Mouse (Mus musculus): ENCODE data around the gene Stxbp1. TPM values are rescaled to one million over a fixed set of nuclear protein-coding genes. Genes with fewer than 3 reads are reported as not detected.
"Not testable (repeated sequence)": the region's sequence is repeated elsewhere in the genome, so short reads cannot be mapped to it uniquely, and the experiment has no call there.

Stxbp1 gene
- polyA plus RNA-seq, 1 experiment from 2014 or later, result 2.3 TPM

DNA sequence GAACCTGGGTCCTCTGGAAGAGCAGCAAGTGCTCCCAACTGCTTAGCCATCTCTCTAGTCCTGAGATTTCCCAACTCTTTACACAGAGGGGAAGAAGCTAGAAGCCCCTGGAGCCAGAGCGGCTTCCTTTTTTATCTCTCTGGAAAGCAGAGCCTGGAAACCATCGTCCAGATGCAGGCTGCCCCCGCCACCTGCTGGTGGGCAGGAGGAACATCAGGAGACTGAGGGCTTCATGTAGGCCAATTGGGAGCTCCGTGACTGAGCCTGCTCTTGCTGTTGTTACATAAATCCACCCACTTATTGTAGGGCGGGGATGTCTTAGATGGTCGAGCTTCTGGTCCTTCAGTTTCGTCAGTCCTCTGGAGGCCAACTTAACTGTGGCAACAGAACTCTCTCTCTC lies 10.5 kb upstream of the Stxbp1 start:
- Histone ChIP-seq H3K27ac (ENCODE audit: low read depth) (no peak overlapping the region), H3K4me2 (ENCODE audit: low read depth, low read length) (no peak overlapping the region), H3K9ac (replicated peaks) (no peak overlapping the region), H3K4me3 (ENCODE audit: low read depth, low read length) (no peak overlapping the region), H3K27me3 (ENCODE audit: insufficient read depth, low read length) (no peaks in the 10 kb centered on the region), H3K36me3 (replicated peaks; ENCODE audit: insufficient read depth, low read length) (no peaks in the 10 kb centered on the region), H3K9me3 (ENCODE audit: low read length) (no peaks in the 10 kb centered on the region), H3K4me1 (ENCODE audit: insufficient read depth) (no peaks in the 10 kb centered on the region)
- DNase-seq (peak; percentile 85), ATAC-seq (peak; percentile 67)
- TF ChIP-seq CTCF (IDR thresholded peaks at IDR 0.05; ENCODE audit: low read depth) (peak; percentile 96), EP300 (IDR thresholded peaks at IDR 0.05; ENCODE audit: low read depth) (no peak)
- WGBS (ENCODE audit: insufficient replicate concordance), result under 1% methylated on average over 7 of the region's 7 CpGs

DNA sequence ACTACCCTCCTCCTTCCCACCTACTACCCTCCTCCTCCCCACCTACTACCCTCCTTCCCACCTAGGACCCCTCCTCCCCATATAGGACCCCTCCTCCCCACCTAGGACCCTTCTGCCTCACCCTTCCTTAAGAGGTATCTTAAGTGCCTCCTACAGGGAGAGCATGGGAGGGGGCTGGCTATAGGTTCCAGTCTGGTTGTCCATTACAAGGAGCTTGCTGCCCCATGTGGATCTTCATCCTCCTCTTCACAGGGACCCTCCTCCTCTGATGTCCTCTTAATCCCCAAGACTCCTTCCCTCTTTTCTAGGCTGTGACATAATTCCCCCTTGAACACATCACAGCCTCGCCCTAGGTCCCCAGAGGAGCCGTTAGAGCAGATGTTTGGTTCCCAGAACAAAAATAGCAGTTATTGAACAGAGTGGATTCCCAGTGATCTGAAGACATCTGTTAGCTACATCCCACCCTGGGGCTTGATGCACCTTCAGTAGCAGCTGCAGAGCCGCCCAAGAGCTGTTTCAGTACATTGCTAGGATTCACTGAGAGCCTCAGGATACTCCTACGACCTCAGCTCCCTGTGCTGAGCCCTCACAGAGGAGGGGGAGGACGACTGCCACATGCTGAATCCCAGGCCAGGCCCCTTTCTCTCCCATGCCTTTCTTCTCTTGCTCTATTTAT lies 8.9 kb upstream of the Stxbp1 start:
- TF ChIP-seq EP300 (IDR thresholded peaks at IDR 0.05; ENCODE audit: low read depth) (no peak), CTCF (IDR thresholded peaks at IDR 0.05; ENCODE audit: low read depth) (no peak)
- 58% methylated on average over 4 of the region's 5 CpGs for WGBS (ENCODE audit: insufficient replicate concordance)
- ATAC-seq, result no peak

DNA sequence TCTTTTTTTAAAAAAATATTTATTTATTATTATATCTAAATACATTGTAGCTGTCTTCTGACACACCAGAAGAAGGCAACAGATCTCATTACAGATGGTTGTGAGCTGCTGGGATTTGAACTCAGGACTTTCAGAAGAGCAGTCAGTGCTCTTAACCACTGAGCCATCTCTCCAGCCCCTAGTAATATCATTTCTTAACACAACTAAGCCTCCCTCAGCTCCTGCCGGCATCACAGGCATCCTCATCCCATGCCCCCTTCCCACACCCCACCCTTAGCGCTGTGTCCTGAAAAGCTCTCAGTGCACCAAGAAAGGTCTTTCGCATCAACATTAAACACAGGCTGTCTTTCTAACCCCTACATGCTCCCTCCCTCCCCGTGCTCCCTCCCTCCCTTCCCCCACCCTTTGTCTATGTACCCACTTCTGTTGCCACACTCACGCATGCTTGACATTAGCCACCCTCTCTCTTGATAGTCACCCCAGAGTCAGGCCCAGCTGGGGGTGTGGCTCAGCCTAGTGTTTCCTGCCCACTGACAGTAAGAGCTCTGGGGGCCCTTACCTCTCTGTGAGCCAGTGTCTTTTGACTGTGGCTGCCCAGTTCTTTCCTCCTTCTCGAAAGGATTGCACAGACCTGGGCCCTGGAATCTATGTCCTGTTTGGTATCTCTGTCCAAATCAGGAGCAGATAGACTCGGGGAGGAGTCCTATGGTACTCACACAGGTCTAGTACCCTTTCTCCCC lies 8.2 kb upstream of the Stxbp1 start:
- no peak overlapping the region for H3K4me3 ChIP-seq (ENCODE audit: low read depth, low read length)
- H3K27me3 ChIP-seq (ENCODE audit: insufficient read depth, low read length), result peaks cover 8% of the 10 kb centered on the region; the same call in 1 of the 2 replicates
- no peak overlapping the region for H3K27ac ChIP-seq (ENCODE audit: low read depth)
- H3K4me2 ChIP-seq (ENCODE audit: low read depth, low read length), result no peak overlapping the region
- TF ChIP-seq EP300 (IDR thresholded peaks at IDR 0.05; ENCODE audit: low read depth) (no peak), CTCF (IDR thresholded peaks at IDR 0.05; ENCODE audit: low read depth) (no peak)
- 52% methylated on average over 7 of the region's 7 CpGs for WGBS (ENCODE audit: insufficient replicate concordance)
- H3K9me3 ChIP-seq (ENCODE audit: low read length), result no peaks in the 10 kb centered on the region
- H3K36me3 ChIP-seq (replicated peaks; ENCODE audit: insufficient read depth, low read length), result no peaks in the 10 kb centered on the region
- H3K9ac ChIP-seq (replicated peaks), result no peak overlapping the region
- no peak for ATAC-seq
- no peak for DNase-seq
- no peaks in the 10 kb centered on the region for H3K4me1 ChIP-seq (ENCODE audit: insufficient read depth)

More for the DNA sequence above, 8.9 kb upstream of the Stxbp1 start:
- H3K4me2 ChIP-seq (ENCODE audit: low read depth, low read length), result no peak overlapping the region
- H3K27me3 ChIP-seq (ENCODE audit: insufficient read depth, low read length), result peaks cover 8% of the 10 kb centered on the region; the same call in 1 of the 2 replicates
- H3K27ac ChIP-seq (ENCODE audit: low read depth), result no peak overlapping the region
- no peaks in the 10 kb centered on the region for H3K36me3 ChIP-seq (replicated peaks; ENCODE audit: insufficient read depth, low read length)
- no peak for DNase-seq
- no peaks in the 10 kb centered on the region for H3K4me1 ChIP-seq (ENCODE audit: insufficient read depth)
- H3K9me3 ChIP-seq (ENCODE audit: low read length), result no peaks in the 10 kb centered on the region
- no peak overlapping the region for H3K4me3 ChIP-seq (ENCODE audit: low read depth, low read length)
- H3K9ac ChIP-seq (replicated peaks), result no peak overlapping the region

DNA sequence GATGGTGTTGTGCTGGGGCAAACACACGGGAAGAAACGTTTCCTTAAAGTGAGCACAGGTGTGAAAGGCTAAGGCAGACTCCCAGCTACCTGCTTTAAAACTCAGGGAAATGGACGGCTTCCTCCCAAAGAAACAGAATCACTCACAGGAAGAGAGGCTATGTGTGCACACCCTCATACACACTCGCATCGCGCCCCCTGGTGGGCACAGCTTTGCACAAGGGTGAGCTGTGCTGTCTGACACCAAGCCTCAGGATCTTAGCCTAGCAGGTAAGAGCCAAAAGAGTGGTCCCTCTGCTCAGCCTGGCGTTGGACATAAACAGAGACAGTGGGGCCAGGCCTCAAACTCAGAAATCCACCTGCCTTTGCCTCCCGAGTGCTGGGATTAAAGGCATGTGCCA lies 7.2 kb upstream of the Stxbp1 start:
- ATAC-seq, result peak; percentile 79
- TF ChIP-seq EP300 (IDR thresholded peaks at IDR 0.05; ENCODE audit: low read depth) (no peak), CTCF (IDR thresholded peaks at IDR 0.05; ENCODE audit: low read depth) (peak; percentile 97)
- Histone ChIP-seq H3K4me1 (ENCODE audit: insufficient read depth) (no peaks in the 10 kb centered on the region), H3K27ac (ENCODE audit: low read depth) (no peak overlapping the region), H3K9me3 (ENCODE audit: low read length) (no peaks in the 10 kb centered on the region), H3K27me3 (ENCODE audit: insufficient read depth, low read length) (peaks cover 8% of the 10 kb centered on the region; the same call in 1 of the 2 replicates), H3K4me2 (ENCODE audit: low read depth, low read length) (no peak overlapping the region), H3K9ac (replicated peaks) (no peak overlapping the region), H3K36me3 (replicated peaks; ENCODE audit: insufficient read depth, low read length) (no peaks in the 10 kb centered on the region), H3K4me3 (ENCODE audit: low read depth, low read length) (no peak overlapping the region)
- peak; percentile 92 for DNase-seq
- whole genome bisulfite sequencing (ENCODE audit: insufficient replicate concordance), result 3% methylated on average over 8 of the region's 8 CpGs

DNA sequence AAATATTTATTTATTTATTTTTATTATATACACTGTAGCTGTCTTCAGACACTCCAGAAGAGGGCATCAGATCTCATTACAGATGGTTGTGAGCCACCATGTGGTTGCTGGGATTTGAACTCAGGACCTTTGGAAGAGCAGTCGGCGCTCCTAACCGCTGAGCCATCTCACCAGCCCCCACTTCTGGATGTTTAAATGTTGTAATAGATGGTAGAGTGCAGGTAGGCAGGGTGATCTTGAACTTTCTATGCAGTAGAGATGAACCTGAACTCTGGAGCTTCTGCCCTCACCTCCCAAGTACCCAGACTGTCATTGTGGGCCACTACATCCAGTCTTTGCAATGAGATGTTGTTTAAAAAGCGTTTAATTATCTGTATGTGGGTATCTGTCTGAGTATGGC lies 6.7 kb upstream of the Stxbp1 start:
- ATAC-seq; H3K4me3 ChIP-seq (ENCODE audit: low read depth, low read length); H3K9ac ChIP-seq (replicated peaks); H3K36me3 ChIP-seq (replicated peaks; ENCODE audit: insufficient read depth, low read length); H3K27ac ChIP-seq (ENCODE audit: low read depth); DNase-seq; H3K27me3 ChIP-seq (ENCODE audit: insufficient read depth, low read length); H3K4me1 ChIP-seq (ENCODE audit: insufficient read depth); H3K9me3 ChIP-seq (ENCODE audit: low read length); H3K4me2 ChIP-seq (ENCODE audit: low read depth, low read length): not testable (repeated sequence)
- 63% methylated on average over 4 of the region's 4 CpGs for WGBS (ENCODE audit: insufficient replicate concordance)

DNA sequence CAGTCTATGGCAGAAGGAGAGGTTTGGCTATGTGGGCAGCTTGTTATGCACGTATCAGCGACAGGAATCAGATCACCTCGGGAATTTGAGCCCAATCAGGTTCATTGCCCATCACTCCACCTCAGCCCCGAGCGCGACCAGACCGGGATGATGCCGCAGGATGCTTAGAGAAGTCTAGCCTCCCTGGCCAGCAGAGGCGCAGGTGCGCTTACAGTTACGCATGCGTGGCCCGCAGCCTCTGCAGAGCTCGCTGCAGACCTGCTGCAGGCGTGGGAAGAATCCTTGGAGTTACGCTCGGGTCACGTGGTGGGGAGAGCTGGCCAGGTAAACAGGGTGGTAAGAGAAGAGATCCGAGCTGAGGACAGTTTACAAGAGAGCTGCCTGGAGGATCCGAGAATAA lies 5.1 kb upstream of the Stxbp1 start:
- Histone ChIP-seq H3K4me3 (ENCODE audit: low read depth, low read length) (no peak overlapping the region), H3K36me3 (replicated peaks; ENCODE audit: insufficient read depth, low read length) (no peaks in the 10 kb centered on the region), H3K27me3 (ENCODE audit: insufficient read depth, low read length) (peaks cover 8% of the 10 kb centered on the region; the same call in 1 of the 2 replicates), H3K27ac (ENCODE audit: low read depth) (no peak overlapping the region), H3K4me1 (ENCODE audit: insufficient read depth) (no peaks in the 10 kb centered on the region), H3K9ac (replicated peaks) (no peak overlapping the region), H3K9me3 (ENCODE audit: low read length) (no peaks in the 10 kb centered on the region), H3K4me2 (ENCODE audit: low read depth, low read length) (no peak overlapping the region)
- DNase-seq (peak; percentile 37), ATAC-seq (no peak)
- TF ChIP-seq CTCF (IDR thresholded peaks at IDR 0.05; ENCODE audit: low read depth), result peak; percentile 45
- no peak for TF ChIP-seq EP300 (IDR thresholded peaks at IDR 0.05; ENCODE audit: low read depth)
- WGBS (ENCODE audit: insufficient replicate concordance), result 6% methylated on average over 20 of the region's 20 CpGs

Data from liver, postnatal 0 days (tissue).